Mouse (Mus musculus): ENCODE measurements around the gene Sdad1. TPM values are rescaled to one million over a fixed set of nuclear protein-coding genes. Genes with fewer than 3 reads are reported as not detected.
"Not testable (repeated sequence)": the region's sequence is repeated elsewhere in the genome, so short reads cannot be mapped to it uniquely, and the experiment has no call there.

The Sdad1 gene
- 37.4 and 38.8 TPM in 2 replicates for polyA plus RNA-seq (2014; fragmentation: Nextera tagmentation; extraction: Ambion mirVana)

DNA sequence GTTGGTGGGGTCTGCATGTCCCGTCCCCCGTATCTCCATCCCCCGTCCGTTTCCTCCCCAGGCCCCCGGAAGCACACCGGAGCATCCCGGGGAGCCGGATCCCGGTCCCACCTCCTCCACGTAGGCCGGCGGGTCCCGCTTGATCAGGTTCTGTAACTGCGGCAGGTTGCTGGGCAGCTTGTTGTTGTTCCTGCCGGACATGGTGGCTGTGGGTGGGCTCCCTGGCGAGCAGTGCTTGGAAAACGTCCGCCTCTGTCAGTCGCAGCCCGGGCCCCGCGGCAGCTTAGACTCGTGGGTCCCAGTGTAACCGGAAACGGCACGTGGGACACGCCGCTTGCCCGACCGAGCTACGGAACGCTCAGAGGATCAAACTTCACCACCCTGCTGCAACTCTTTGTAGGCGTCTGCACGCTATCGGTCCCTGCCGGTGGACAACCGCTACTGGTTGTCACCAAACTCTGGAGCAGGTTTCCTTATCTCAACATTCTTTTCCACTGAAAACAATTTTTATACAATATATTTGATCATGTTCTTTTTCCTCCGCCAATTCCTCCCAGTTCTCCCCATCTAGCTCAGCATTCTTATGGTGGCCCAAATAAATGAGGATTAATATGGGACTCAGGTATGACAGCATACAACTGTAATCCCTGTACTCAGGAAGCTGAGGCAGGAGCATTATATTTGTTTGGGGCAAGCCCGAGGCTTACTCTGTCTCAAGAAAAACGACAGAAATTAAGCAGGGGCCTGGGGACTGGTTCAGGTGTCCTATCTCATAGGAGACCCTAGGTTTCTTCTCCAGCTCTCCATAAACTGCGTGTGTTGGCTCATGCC lies at the start of gene Sdad1:
Gene Sdad1 (minus strand): TSS at position 799 of the 831 bp plus-strand sequence.
- WGBS = 2% methylated on average over 34 of the region's 41 CpGs

DNA sequence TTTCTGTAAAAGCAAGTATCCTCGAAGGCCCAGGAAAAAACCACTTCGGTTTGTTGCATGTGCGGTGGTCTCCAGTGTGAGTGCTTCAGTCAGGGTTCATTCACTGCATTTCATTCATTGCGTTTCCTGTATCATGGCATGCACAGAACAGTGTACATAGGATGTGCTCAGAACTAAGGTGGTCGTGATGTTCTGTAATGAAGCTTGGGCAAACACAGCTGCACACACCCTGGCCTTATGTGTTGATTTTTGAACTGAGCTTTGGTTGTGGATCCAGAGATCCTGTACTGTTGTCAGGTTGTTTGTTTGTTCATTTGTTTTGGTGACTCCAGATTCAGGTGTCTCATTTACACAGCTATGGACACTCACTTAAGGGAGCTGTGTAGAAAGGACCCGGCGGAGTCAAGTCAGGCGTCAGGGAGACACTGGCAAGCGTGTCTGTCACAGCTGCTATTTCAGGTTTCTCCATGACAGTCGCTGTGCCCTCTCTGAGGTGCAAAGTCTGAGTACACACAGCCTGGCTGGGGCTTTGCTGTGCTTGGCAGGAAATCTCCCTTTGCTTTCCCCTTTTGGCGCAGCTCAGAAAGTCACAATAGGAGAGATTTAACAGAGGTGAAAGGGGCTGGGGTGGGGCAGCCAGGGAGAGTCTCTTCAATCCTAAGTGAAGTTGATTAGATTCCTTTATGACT lies 48.6 kb upstream of the Sdad1 start:
- WGBS = 77% methylated on average over 11 of the region's 11 CpGs
- H3K9me3 ChIP-seq (ENCODE audit: control insufficient read depth, low read length) = no peaks in the 10 kb centered on the region
- H3K4me1 ChIP-seq (ENCODE audit: control insufficient read depth, insufficient read depth, low read length) = no peaks in the 10 kb centered on the region
- no peaks in the 10 kb centered on the region for H3K27me3 ChIP-seq (replicated peaks; ENCODE audit: control insufficient read depth, insufficient read depth, low read length)
- no peak overlapping the region for H3K4me2 ChIP-seq (ENCODE audit: low read depth, low read length)
- H3K9ac ChIP-seq (ENCODE audit: low read depth, low read length) = no peak overlapping the region
- no peak overlapping the region for H3K4me3 ChIP-seq (ENCODE audit: low read depth, low read length)
- H3K27ac ChIP-seq (replicated peaks; ENCODE audit: low read depth, low read length) = no peak overlapping the region
- H3K36me3 ChIP-seq (ENCODE audit: control insufficient read depth, insufficient read depth, low read length) = no peaks in the 10 kb centered on the region
- DNase-seq (ENCODE audit: low spot score) (no peak), ATAC-seq (ENCODE audit: low read depth) (no peak)

More for the DNA sequence above, at the start of gene Sdad1:
- Histone ChIP-seq H3K4me2 (ENCODE audit: low read depth, low read length) (peak within 1 kb of the TSS; percentile 79), H3K36me3 (ENCODE audit: control insufficient read depth, insufficient read depth, low read length) (peaks cover 9% of the 10 kb centered on the region), H3K9ac (ENCODE audit: low read depth, low read length) (peak within 1 kb of the TSS; percentile 89), H3K4me3 (ENCODE audit: low read depth, low read length) (peak within 1 kb of the TSS; percentile 90), H3K4me1 (ENCODE audit: control insufficient read depth, insufficient read depth, low read length) (peaks cover 9% of the 10 kb centered on the region), H3K27ac (replicated peaks; ENCODE audit: low read depth, low read length) (peak within 1 kb of the TSS; percentile 65), H3K27me3 (replicated peaks; ENCODE audit: control insufficient read depth, insufficient read depth, low read length) (peaks cover 5% of the 10 kb centered on the region; the same call in 1 of the 2 replicates), H3K9me3 (ENCODE audit: control insufficient read depth, low read length) (no peaks in the 10 kb centered on the region)
- peak; percentile 97 for DNase-seq (ENCODE audit: low spot score)
- peak; percentile 98 for ATAC-seq (ENCODE audit: low read depth)

DNA sequence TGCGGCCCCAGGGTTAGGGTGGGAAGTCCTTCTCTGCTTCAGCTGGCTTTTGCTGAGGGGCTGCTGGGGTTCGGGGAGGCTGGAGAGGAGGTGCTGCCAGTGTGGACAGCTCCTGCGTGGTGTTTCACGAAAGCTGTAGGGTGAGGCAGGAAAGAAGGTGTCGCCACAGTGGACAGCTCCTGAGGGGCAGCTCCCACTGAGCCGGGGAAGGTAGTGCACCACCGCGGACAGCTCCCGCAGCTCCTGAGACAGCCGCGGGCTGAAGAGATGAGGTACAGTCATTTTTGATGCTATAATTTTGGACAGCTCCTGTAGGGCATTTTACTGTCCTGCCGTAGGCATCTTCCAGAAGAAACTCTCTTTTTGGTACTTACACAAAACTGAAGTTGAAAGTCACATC lies 47.8 kb upstream of the Sdad1 start:
- H3K27ac ChIP-seq (replicated peaks; ENCODE audit: low read depth, low read length) = no peak overlapping the region
- ATAC-seq (ENCODE audit: low read depth) (no peak), DNase-seq (ENCODE audit: low spot score) (peak; percentile 78)
- no peak overlapping the region for H3K9ac ChIP-seq (ENCODE audit: low read depth, low read length)
- H3K4me2 ChIP-seq (ENCODE audit: low read depth, low read length) = no peak overlapping the region
- H3K36me3 ChIP-seq (ENCODE audit: control insufficient read depth, insufficient read depth, low read length) = no peaks in the 10 kb centered on the region
- no peak overlapping the region for H3K4me3 ChIP-seq (ENCODE audit: low read depth, low read length)
- WGBS = 33% methylated on average over 11 of the region's 12 CpGs
- H3K4me1 ChIP-seq (ENCODE audit: control insufficient read depth, insufficient read depth, low read length) = no peaks in the 10 kb centered on the region
- H3K9me3 ChIP-seq (ENCODE audit: control insufficient read depth, low read length) = no peaks in the 10 kb centered on the region
- no peaks in the 10 kb centered on the region for H3K27me3 ChIP-seq (replicated peaks; ENCODE audit: control insufficient read depth, insufficient read depth, low read length)

DNA sequence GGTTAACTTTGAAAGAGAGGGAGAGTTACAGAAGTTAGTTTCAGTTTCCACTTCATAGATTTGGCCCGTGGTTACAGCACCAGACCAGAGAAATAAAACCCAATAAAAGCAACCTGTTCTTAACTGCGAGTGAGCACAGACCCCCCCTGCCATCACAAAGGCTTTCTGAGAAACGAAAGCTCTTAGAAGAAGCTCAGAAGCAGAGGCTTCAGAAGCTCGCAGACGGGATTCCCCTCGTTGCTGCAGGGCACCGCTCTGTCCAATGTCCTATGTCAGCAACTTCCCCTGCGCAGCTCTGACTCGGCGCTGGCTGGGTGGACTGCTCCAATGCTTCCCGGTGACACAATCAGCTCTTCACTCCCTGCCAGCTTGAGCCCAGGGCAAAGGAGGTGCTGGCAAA lies 43.2 kb upstream of the Sdad1 start:
- Histone ChIP-seq H3K27me3 (replicated peaks; ENCODE audit: control insufficient read depth, insufficient read depth, low read length) (no peaks in the 10 kb centered on the region), H3K9me3 (ENCODE audit: control insufficient read depth, low read length) (no peaks in the 10 kb centered on the region), H3K27ac (replicated peaks; ENCODE audit: low read depth, low read length) (no peak overlapping the region), H3K4me1 (ENCODE audit: control insufficient read depth, insufficient read depth, low read length) (no peaks in the 10 kb centered on the region), H3K36me3 (ENCODE audit: control insufficient read depth, insufficient read depth, low read length) (no peaks in the 10 kb centered on the region), H3K9ac (ENCODE audit: low read depth, low read length) (no peak overlapping the region; the same call in 1 of the 2 replicates), H3K4me2 (ENCODE audit: low read depth, low read length) (peak overlapping the region; percentile 45), H3K4me3 (ENCODE audit: low read depth, low read length) (peak overlapping the region; percentile 21)
- ATAC-seq (ENCODE audit: low read depth) = no peak
- WGBS = 29% methylated on average over 11 of the region's 11 CpGs
- no peak for DNase-seq (ENCODE audit: low spot score)

DNA sequence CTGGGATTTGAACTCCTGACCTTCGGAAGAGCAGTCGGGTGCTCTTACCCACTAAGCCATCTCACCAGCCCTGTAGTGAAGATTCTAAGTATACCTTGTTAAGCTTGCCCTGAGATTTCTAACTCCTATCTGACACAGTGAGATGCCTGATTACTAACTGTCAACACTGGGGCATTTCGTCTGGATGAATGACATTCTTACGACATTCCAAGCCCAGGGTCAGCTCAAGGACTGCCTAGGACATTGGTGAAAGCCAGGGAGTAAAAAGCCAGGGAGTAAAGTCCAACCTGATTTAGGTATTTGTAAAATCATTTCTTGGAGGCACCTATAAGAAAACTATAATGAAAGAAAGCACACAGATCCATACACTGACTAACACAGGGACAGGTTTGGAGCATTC lies 42.4 kb upstream of the Sdad1 start:
- H3K9ac ChIP-seq (ENCODE audit: low read depth, low read length); H3K4me2 ChIP-seq (ENCODE audit: low read depth, low read length); DNase-seq (ENCODE audit: low spot score); H3K9me3 ChIP-seq (ENCODE audit: control insufficient read depth, low read length); H3K36me3 ChIP-seq (ENCODE audit: control insufficient read depth, insufficient read depth, low read length); H3K27me3 ChIP-seq (replicated peaks; ENCODE audit: control insufficient read depth, insufficient read depth, low read length); H3K4me3 ChIP-seq (ENCODE audit: low read depth, low read length); H3K4me1 ChIP-seq (ENCODE audit: control insufficient read depth, insufficient read depth, low read length); ATAC-seq (ENCODE audit: low read depth); H3K27ac ChIP-seq (replicated peaks; ENCODE audit: low read depth, low read length): not testable (repeated sequence)
- 60% methylated on average over 4 of the region's 4 CpGs for whole genome bisulfite sequencing

DNA sequence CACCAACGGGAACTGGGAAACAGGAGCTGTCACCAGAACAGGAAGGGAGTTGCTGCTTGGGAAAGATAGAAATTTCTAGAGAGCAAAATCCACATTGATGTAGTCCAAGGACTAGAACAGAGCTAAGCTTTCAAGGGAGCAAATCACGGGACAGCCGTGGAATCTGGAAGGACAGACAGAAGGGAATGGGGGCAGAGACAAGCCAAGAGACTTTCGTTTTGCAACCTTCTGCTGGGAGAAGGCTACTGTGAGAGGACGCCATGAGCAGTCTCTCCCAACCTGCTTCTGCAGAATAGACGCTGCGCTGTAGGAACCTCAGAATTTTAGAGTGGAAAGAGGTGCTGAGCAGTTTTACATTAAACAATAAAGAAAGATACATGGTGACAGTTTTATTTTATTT lies 39.5 kb upstream of the Sdad1 start:
- Histone ChIP-seq H3K9me3 (ENCODE audit: control insufficient read depth, low read length) (no peaks in the 10 kb centered on the region), H3K9ac (ENCODE audit: low read depth, low read length) (no peak overlapping the region), H3K27me3 (replicated peaks; ENCODE audit: control insufficient read depth, insufficient read depth, low read length) (peaks cover 4% of the 10 kb centered on the region; the same call in 1 of the 2 replicates), H3K27ac (replicated peaks; ENCODE audit: low read depth, low read length) (no peak overlapping the region), H3K36me3 (ENCODE audit: control insufficient read depth, insufficient read depth, low read length) (no peaks in the 10 kb centered on the region), H3K4me1 (ENCODE audit: control insufficient read depth, insufficient read depth, low read length) (no peaks in the 10 kb centered on the region), H3K4me3 (ENCODE audit: low read depth, low read length) (no peak overlapping the region), H3K4me2 (ENCODE audit: low read depth, low read length) (no peak overlapping the region)
- ATAC-seq (ENCODE audit: low read depth) (no peak), DNase-seq (ENCODE audit: low spot score) (no peak)
- WGBS = 82% methylated on average over 7 of the region's 7 CpGs

DNA sequence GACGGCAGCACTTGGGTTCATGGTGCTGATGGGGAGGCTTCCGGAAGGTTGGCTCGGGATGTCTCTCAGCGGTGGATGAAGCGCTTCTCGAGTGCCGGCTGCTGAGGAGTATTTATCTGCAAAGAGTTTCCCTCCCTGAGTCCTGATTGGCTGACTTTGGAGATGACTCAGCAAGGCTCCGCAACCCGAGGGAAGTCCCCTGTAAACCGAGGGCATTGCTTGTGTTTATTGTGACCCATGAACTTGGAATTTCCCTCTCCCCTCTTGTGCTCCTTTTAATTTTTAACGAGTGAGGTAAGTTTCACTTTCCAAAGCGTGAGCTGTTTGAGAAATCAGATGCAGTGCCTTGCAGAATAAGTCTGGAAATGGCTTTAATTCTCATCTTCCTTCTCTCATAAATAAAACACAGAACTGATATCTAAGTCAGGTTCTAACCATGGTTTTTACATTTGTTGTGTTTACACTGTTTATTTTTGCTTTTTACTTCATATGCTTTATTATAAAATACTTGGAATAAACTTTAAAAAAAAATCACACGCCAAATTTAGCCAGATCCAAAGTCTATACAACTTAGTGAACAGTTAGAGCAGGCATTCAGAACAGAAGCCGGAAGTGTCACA lies 38.6 kb upstream of the Sdad1 start, which contains the start of gene Cxcl10:
Gene Cxcl10 (minus strand): TSS at position 96 of the 620 bp plus-strand sequence.
- Histone ChIP-seq H3K9me3 (ENCODE audit: control insufficient read depth, low read length) (no peaks in the 10 kb centered on the region), H3K9ac (ENCODE audit: low read depth, low read length) (no peak within 1 kb of the TSS), H3K4me1 (ENCODE audit: control insufficient read depth, insufficient read depth, low read length) (no peaks in the 10 kb centered on the region), H3K4me3 (ENCODE audit: low read depth, low read length) (peak within 1 kb of the TSS; percentile 28), H3K27me3 (replicated peaks; ENCODE audit: control insufficient read depth, insufficient read depth, low read length) (peaks cover 4% of the 10 kb centered on the region; the same call in 1 of the 2 replicates), H3K36me3 (ENCODE audit: control insufficient read depth, insufficient read depth, low read length) (no peaks in the 10 kb centered on the region), H3K4me2 (ENCODE audit: low read depth, low read length) (peak within 1 kb of the TSS; percentile 52), H3K27ac (replicated peaks; ENCODE audit: low read depth, low read length) (no peak within 1 kb of the TSS)
- ATAC-seq (ENCODE audit: low read depth) (0 out of 2 replicates have a peak, but pooled peaks have one; percentile 41), DNase-seq (ENCODE audit: low spot score) (peak; percentile 65)
- WGBS = 20% methylated on average over 14 of the region's 14 CpGs

DNA sequence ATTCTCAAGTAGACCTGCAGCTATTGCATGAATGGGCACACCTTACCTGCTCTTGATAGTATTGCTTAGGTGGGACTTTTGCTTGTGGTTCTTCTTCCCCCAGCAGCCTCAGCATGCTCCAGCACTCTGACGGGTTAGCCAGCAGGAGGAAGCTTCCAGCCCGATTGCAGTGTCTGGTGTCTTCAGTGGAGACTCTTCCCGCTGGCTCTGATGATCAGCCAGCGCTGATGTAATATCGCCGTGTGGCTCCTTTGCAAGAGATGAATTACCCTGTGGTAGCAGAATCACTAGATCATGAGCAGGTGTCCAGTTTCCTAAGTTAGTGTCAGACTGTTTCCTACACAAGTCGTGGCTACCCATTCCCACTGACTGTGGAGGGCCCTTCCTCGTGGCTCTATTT lies 34.7 kb upstream of the Sdad1 start:
- Histone ChIP-seq H3K36me3 (ENCODE audit: control insufficient read depth, insufficient read depth, low read length) (no peaks in the 10 kb centered on the region), H3K9ac (ENCODE audit: low read depth, low read length) (no peak overlapping the region), H3K27me3 (replicated peaks; ENCODE audit: control insufficient read depth, insufficient read depth, low read length) (peaks cover 4% of the 10 kb centered on the region; the same call in 1 of the 2 replicates), H3K4me2 (ENCODE audit: low read depth, low read length) (no peak overlapping the region), H3K4me1 (ENCODE audit: control insufficient read depth, insufficient read depth, low read length) (no peaks in the 10 kb centered on the region), H3K9me3 (ENCODE audit: control insufficient read depth, low read length) (no peaks in the 10 kb centered on the region), H3K4me3 (ENCODE audit: low read depth, low read length) (no peak overlapping the region), H3K27ac (replicated peaks; ENCODE audit: low read depth, low read length) (no peak overlapping the region)
- no peak for ATAC-seq (ENCODE audit: low read depth)
- 84% methylated on average over 8 of the region's 8 CpGs for whole genome bisulfite sequencing
- no peak for DNase-seq (ENCODE audit: low spot score)

All from embryonic facial prominence, embryonic 14.5 days (tissue).